Mouse (Mus musculus) right cerebral cortex, postnatal 4 days (tissue): ENCODE results near the gene Gm20888.
"Not testable (repeated sequence)": the region's sequence is repeated elsewhere in the genome, so short reads cannot be mapped to it uniquely, and the experiment has no call there.

Experiments used
- DNase-seq: peaks from one replicate; pipeline ENCODE4 v3.0.0-alpha.2; 2022

Gm20888 gene

DNA sequence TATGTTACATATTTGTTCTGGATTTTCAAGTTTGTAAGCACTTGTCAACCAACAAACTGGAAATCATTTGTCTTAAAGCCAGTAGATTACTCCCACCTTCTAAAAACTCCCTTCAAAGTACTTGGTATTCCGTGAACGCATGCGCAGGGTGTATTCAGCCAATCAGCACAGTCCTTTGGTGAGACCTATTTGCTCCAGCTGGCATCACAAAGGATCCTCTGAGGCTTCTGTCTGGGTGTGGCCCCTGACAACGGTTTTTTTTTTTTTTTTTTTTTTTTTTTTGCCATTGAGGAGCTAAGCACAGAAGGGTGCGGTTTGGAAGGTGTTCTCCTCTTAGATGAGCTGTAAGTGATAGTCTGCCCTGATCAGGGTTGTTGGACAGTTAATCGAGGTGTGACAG lies at the start of gene Gm20888:
TSS of gene Gm20888 (plus strand) at position 301 of the 400 bp plus-strand sequence.
- not testable (repeated sequence) for DNase-seq
